Mouse (Mus musculus): ENCODE results near the gene Serpinb2. TPM values are rescaled to one million over a fixed set of nuclear protein-coding genes. Genes with fewer than 3 reads are reported as not detected.

Serpinb2 gene
- total and polyA plus RNA-seq, 3 experiments, result not detected

DNA sequence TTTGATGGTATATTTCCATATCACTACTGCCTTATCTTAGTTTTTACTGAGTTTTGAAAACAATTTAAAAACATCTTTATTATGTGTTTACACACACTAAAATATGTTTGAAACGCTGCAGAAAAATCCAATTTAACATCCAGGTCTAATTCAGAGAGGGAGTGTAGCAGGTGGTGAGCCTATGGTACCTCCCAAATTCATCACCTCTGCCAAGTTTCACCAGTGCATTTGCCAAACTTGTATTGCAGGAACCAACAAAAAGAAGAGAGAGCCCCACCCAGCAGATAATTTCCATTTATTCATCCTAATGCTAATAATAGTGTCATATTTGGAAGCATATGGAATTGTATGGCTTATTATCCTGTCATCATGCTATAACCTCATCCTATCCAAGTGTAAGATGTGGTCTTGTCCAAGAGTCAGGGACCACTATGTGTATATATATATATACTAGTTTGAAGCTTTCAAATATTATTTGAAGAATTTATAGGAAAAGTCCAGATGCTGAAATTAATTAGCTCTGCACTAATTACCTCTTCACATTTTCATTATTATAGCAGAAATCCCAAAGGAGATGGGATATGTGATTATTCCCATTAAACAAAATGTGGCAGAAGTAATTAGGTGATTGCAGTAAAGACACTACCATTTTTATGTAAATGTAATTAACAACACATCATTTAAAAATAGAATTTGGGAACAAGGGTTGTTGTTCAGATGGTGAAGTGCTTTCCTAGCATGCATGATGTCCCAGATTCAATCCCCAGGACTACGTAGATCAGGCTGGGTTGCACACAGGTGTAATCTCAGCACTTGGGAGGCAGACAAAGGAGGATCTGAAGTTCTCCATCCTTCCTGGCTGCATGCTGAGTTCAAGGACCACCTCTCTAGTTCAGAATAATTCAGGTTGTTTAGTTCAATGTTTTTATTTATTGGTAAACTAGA is 1.2 kb downstream of the Serpinb2 start:
- Histone ChIP-seq H3K79me2 (ENCODE audit: control insufficient read depth, insufficient read depth, low read length, poor library complexity) (no peaks in the 10 kb centered on the region), H3K27ac (ENCODE audit: control insufficient read depth, low read depth, low read length) (no peak overlapping the region), H3K4me3 (ENCODE audit: control insufficient read depth in 1 of 2, insufficient read depth in 1 of 2, low read depth in 2 of 2, low read length in 2 of 2) (no peak overlapping the region), H3K9ac (ENCODE audit: control insufficient read depth, low read depth, low read length, poor library complexity, severe bottlenecking) (no peak overlapping the region), H3K27me3 (ENCODE audit: control insufficient read depth in 1 of 2, insufficient read depth in 2 of 2, low read length in 2 of 2) (no peaks in the 10 kb centered on the region), H3K9me3 (replicated peaks; ENCODE audit: insufficient read depth, low read length) (no peaks in the 10 kb centered on the region), H3K4me1 (ENCODE audit: control insufficient read depth in 1 of 2, insufficient read depth in 2 of 2, low read length in 2 of 2) (no peaks in the 10 kb centered on the region; a peak in 1 of 4 replicates), H3K36me3 (ENCODE audit: control insufficient read depth in 1 of 2, insufficient read depth in 2 of 2, low read length in 2 of 2) (no peaks in the 10 kb centered on the region; a peak in 1 of 4 replicates)
- DNase-seq (ENCODE audit: low read depth, low spot score), result no peak
- no peak for TF ChIP-seq HCFC1 (IDR thresholded peaks at IDR 0.05; ENCODE audit: low read depth, low read length)
- TF ChIP-seq TBP (IDR thresholded peaks at IDR 0.05; ENCODE audit: low read depth, low read length), result no peak
- no peak for TF ChIP-seq RCOR1 (IDR thresholded peaks at IDR 0.05; ENCODE audit: low read depth, low read length)
- no peak for TF ChIP-seq TAL1 (IDR thresholded peaks at IDR 0.05; ENCODE audit: low read length)
- TF ChIP-seq CTCF (IDR thresholded peaks at IDR 0.05 in 2 of 3, conservative IDR thresholded peaks at IDR 0.05 in 1 of 3; ENCODE audit: control insufficient read depth in 1 of 3, insufficient read depth in 1 of 3, low read depth in 2 of 3, low read length in 3 of 3, poor library complexity in 1 of 3, severe bottlenecking in 1 of 3), result no peak
- TF ChIP-seq MAX (IDR thresholded peaks at IDR 0.05; ENCODE audit: low read length), result no peak

DNA sequence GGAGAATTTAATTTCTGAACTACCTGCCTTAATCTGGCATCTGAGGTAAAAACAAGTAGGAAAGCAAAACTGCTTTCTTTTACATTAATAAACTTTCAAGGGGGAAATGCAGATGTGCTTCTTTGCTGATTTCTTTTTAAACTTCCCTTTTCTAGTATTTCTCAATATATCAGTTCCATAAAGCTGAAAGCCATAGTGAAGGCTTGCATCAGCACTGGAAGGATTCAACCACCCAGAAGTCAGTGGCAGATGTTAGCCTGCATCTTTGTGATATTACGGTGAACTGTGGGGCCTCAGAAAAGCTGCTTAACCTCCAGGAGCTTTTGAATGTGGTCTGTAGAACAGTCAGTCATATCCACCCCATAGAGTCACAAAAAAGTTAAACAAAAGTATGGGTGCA is 2.3 kb downstream of the Serpinb2 start:
- H3K9ac ChIP-seq (ENCODE audit: control insufficient read depth, low read depth, low read length, poor library complexity, severe bottlenecking), result no peak overlapping the region
- H3K4me1 ChIP-seq (ENCODE audit: control insufficient read depth in 1 of 2, insufficient read depth in 2 of 2, low read length in 2 of 2), result no peaks in the 10 kb centered on the region; a peak in 1 of 4 replicates
- no peak overlapping the region for H3K27ac ChIP-seq (ENCODE audit: control insufficient read depth, low read depth, low read length)
- H3K36me3 ChIP-seq (ENCODE audit: control insufficient read depth in 1 of 2, insufficient read depth in 2 of 2, low read length in 2 of 2), result no peaks in the 10 kb centered on the region; a peak in 1 of 4 replicates
- H3K79me2 ChIP-seq (ENCODE audit: control insufficient read depth, insufficient read depth, low read length, poor library complexity), result no peaks in the 10 kb centered on the region
- no peak for DNase-seq (ENCODE audit: low read depth, low spot score)
- H3K4me3 ChIP-seq (ENCODE audit: control insufficient read depth in 1 of 2, insufficient read depth in 1 of 2, low read depth in 2 of 2, low read length in 2 of 2), result no peak overlapping the region
- TF ChIP-seq ZKSCAN1 (IDR thresholded peaks at IDR 0.05; ENCODE audit: low read depth, low read length) (no peak), NELFE (IDR thresholded peaks at IDR 0.05; ENCODE audit: low read depth, low read length) (no peak), POLR2AphosphoS2 (IDR thresholded peaks at IDR 0.05; ENCODE audit: low read length) (no peak), RAD21 (IDR thresholded peaks at IDR 0.05; ENCODE audit: low read depth, low read length) (no peak), ETS1 (IDR thresholded peaks at IDR 0.05; ENCODE audit: low read depth, low read length) (no peak), KAT2A (conservative IDR thresholded peaks at IDR 0.05; ENCODE audit: low read depth, low read length) (no peak), ZC3H11A (IDR thresholded peaks at IDR 0.05; ENCODE audit: low read depth, low read length) (no peak), GATA1 (IDR thresholded peaks at IDR 0.05; ENCODE audit: low read depth, low read length) (no peak), EP300 (IDR thresholded peaks at IDR 0.05; ENCODE audit: low read depth in 1 of 2, low read length in 2 of 2) (no peak), RCOR1 (IDR thresholded peaks at IDR 0.05; ENCODE audit: low read depth, low read length) (no peak), MYC (IDR thresholded peaks at IDR 0.05; ENCODE audit: low read depth, low read length) (no peak), HCFC1 (IDR thresholded peaks at IDR 0.05; ENCODE audit: low read depth, low read length) (no peak), USF2 (IDR thresholded peaks at IDR 0.05; ENCODE audit: borderline replicate concordance in 1 of 2, insufficient read depth in 1 of 2, low read depth in 1 of 2, low read length in 2 of 2) (no peak), CHD2 (IDR thresholded peaks at IDR 0.05; ENCODE audit: low read length) (no peak), UBTF (IDR thresholded peaks at IDR 0.05; ENCODE audit: borderline replicate concordance, insufficient read depth, low read depth, low read length) (no peak), MAZ (IDR thresholded peaks at IDR 0.05; ENCODE audit: low read depth, low read length) (no peak), POLR2AphosphoS5 (IDR thresholded peaks at IDR 0.05; ENCODE audit: borderline replicate concordance, low read depth, low read length) (no peak)
- H3K9me3 ChIP-seq (replicated peaks; ENCODE audit: insufficient read depth, low read length), result no peaks in the 10 kb centered on the region
- H3K27me3 ChIP-seq (ENCODE audit: control insufficient read depth in 1 of 2, insufficient read depth in 2 of 2, low read length in 2 of 2), result no peaks in the 10 kb centered on the region
